Mouse (Mus musculus): ENCODE data around the gene Lrrc73.

Lrrc73 gene

DNA sequence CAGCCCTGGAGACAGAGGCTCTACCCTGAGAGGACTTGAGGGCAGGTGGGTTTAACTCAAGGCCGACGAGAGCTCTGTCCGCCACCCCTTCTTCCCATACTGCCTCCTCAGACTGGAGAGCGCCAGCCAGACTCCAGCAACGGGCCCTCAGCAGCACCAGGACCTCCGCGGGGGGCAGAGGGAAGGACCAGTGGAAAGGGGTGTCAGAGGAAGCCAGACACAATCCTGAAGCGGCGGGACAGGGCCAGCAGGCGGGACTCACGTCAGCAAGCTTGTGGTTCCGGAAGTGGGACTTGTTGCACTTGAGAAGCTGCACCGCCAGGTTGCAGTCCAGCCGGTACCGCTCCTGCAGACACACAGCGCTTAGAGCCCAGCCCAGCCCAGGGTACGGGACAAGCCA, 6.3 kb downstream of the Lrrc73 start:
- DNase-seq (ENCODE audit: low spot score in 2 of 2) = no peak

DNA sequence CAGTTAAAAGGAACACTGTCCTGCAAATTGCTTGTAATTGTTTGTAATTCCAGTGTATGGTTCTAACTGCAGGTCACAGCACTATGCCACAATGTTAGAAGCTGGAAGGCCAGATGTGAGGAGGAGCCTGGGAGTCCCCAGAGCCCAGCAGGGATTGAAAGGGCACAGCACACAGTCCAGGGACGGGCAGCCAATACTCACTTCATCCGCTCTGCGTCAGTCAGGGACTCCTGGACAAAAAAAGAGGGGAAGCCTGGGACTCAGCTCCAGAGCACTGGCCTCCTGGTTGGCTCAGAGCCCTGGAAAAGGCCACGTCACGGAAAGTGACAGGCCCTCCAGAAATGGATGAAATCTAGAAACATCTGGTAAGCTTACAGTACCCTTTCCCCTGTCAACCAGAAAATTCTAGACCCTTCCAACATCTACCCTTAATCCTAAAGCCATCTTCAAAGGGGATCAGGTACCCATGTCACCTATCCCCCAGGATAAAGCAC, 8.9 kb downstream of the Lrrc73 start:
- DNase-seq (ENCODE audit: low spot score in 2 of 2) = no peak

DNA sequence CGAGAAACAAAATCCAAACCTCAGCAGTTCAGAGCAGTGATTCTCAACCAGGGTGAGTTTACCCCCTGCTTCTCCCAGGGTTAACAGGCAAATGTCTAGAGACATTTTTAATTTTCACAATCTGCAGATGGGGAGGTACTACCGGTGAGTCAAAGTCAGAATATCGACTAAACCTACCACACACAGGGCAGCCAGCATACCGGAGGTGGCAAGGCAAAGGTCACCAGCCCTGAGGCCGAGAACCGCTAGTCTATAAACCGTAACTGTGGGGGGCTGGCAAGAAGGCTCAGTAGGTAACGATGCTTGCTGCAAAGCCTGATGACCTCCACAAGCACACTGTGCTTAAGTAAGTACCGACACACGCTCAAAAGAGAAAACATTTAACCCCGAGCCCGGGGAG, 12.2 kb downstream of the Lrrc73 start:
- DNase-seq (ENCODE audit: low spot score in 2 of 2) = no peak

DNA sequence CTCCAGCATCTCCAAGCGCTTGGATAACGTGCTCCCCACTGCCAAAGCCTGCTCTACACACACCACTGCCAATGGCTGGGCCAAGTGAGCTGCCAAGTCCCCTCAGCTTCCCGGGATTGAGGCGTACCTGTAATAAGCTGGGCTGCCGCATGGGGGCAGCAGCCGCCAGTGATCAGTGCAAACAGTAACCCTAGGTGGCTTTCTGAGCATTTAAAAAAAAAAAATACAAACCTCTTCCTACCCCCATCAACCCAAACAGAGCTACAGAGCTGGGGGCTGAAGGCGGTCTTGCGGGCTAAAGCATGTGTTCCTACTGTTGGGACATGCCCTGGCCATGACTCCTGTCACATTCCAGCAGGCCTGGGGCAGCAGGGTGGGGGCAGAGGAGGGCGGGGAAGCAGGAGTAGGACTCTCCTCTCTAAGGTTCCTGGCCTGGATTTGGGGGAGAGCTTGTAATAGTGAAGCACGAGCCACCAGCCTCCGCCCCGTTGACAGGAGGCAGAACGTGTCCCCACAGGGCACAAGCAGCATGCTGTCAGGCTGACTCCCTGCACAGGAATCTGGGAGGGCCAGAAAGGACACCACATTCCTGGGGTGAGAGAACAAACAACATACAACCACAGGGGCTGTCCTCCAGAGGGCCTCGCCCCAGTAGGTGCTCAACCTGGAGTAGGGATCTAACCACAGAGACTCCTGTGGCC, 12.7 kb downstream of the Lrrc73 start:
- peak; percentile 65 to 77 for DNase-seq (ENCODE audit: low spot score in 2 of 2)

DNA sequence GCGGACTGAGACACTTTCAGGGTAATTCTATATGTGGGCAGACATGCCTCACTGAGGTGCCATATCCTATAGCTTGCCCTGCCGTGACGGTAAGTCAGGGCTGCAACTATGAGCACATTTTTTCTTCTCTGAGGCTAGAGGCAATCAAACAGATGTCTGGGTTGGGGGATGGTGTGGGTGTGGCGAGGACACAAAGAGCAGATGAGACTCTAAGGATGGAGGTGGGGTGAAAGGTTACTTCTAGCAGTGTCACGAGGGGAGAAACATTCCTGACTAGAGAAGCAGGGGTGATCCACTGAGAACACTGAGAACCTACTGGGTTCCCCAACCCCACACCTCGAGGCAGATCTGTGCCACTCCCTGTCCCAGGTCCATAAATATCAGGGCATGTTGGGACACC, 13.7 kb downstream of the Lrrc73 start:
- DNase-seq (ENCODE audit: low spot score in 2 of 2) = no peak

DNA sequence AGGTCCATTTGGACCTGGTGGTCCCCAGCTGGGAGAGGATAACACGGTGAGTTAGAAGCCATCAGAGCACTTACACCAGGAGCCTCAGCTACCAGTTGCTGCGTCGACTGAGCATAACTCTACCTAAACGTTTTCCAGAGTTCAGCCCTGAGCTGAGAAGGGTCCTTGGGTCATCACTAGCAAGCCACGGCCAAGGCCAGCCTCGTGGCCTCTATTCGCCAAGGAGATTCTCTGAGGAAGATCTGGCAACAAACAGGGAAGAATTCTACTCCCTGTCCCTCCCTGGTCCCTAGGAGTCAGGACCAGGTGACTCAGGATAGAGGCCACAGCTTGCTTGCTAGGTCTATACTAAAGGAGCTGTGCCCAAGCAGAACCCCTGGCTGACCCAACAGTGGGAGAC, 14.2 kb downstream of the Lrrc73 start:
- no peak for DNase-seq (ENCODE audit: low spot score in 2 of 2)

DNA sequence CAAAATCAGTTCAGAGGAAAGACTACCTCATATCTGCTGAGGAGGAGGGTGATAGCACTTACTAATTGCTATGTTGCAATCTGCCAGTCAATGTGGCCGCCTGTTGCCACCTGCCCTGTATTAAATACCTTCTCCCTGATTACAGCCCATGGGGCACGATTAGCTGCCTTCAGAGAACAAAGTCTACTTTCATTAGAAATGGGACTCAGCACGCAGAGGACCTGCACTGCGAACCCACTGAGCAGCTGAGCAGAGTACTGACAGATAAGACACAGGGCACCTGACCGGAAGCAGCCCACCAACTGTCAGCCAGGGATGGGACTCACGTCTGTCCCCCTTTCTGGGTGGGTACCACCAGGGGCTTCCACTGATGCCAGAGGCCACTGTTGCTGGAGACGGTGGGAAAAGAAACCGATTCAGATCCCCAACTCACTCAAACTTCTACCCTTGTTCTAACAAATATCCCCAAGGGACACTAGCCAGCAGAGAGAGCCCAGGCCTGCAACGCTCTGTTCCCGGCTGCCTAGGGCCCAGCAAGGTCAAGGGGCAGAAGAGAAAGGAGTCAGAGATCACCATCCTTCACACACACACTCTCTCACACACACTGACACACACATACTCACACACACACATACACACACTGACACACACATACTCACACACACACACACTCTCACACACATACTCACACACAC, 14.8 kb downstream of the Lrrc73 start:
- no peak for DNase-seq (ENCODE audit: low spot score in 2 of 2)

DNA sequence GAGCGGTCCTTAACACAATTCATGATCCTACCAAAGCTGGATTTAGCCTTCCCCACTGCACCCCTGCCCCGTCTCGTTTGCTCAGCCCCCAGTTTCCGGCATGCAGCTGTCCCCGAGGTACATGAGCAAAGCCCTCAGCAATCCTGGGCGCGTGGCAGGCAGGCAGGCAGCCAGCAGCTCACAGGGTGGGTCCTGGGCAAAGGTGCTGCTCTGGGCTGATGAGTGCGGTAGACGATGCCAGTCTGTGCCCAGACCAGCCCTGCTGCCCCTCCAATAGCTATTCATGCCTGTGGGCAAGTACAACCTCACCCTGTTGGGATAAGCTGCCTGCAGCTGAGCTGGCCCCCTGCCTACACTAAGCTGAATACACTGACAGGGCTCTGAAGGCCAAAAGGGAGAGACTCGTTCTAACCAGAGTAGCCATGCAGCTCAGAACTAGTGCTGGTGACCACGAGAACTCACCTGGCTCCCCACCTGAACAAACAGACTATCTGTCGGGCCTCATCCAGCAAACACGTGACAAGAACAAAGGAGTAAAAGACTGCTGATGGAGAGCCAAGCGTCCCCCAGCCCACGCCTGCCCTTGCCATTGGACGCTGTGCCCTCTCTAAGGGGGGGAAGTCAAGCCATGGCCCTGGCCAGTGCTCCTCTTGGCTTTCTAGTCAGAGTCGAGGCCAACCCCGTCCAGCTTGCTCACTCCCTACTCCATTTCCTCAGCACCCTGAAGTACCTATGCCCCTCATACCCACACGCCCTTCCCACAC, 16.6 kb downstream of the Lrrc73 start:
- DNase-seq (ENCODE audit: low spot score in 2 of 2) = no peak

DNA sequence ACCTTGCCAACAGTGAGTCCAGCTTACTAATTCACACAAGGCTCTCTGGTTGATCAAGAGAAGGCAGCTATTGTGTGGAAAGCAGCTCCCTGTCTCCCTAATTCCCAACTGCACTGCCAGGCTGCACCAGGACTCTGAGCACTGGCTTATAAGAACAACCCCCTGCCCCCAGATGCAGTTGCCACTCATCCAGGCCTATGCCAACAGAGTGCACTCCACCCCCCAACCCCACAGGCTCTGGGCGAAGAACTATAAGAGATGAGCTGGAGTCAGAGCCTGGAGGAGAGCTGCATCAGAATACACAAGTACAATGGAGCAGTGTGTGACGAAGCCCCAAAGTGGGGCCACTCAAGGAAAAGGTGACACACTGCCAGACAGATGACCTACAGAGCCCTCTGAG, 18.7 kb downstream of the Lrrc73 start:
- no peak for DNase-seq (ENCODE audit: low spot score in 2 of 2)

DNA sequence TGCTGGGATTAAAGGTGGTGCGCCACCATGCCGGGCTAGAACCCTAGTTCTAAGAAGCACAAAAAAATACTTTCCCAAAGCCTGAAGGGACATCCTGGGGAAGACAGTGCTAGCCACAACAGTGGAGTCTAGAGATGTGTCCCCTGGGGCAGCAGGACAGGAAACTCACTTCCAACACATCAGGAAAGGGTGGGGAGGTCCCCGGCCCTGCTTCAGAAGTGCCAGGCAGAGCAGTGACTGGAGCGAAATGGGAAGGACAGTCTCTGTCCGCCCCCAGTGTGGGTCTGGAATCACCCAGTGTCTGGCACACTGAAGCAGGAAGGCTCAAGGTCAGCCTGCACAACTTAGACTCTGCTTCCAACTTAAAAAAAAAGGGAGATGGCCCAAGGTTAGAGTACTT, 19.3 kb downstream of the Lrrc73 start:
- no peak for DNase-seq (ENCODE audit: low spot score in 2 of 2)

DNA sequence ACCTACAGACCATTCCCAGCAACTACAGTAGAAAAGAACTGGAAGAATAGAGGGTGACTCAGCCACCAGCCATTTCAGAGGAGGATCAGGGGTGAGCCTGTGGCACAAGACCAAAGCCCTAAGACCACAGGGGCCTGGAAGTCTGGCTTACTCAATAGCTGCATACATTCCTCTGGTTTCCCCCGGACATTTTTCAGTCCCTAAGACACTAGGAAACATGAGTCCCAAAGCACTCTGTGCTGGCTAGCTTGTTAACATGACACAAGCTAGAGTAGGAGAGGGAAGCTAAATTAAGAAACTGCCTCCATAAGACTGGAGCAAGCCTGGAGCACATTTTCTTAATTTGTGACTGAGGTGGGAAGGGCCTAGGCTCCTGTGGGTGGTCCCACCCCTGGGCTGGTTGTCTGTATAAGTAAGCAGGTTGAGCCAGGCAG, 20.5 kb downstream of the Lrrc73 start:
- DNase-seq (ENCODE audit: low spot score in 2 of 2) = no peak

DNA sequence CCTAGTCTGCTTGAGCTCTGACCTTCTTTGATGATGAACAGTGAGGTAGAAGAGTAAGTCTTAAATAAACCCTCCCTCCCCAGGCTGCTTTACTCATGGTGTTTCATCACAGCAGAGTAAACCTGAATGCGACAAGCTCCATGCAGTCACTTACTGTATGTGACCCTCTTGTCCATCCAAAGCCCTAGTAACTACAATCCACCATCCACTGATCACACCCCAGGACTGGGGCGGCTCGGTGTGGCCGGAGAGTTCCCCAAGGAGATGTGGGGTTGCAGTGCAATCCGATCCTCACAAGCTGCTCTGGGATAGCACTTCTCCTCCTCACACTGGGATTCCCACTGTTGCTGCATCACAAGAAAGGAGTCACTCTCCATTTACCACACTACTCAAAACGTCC, 21.1 kb downstream of the Lrrc73 start:
- no peak for DNase-seq (ENCODE audit: low spot score in 2 of 2)

DNA sequence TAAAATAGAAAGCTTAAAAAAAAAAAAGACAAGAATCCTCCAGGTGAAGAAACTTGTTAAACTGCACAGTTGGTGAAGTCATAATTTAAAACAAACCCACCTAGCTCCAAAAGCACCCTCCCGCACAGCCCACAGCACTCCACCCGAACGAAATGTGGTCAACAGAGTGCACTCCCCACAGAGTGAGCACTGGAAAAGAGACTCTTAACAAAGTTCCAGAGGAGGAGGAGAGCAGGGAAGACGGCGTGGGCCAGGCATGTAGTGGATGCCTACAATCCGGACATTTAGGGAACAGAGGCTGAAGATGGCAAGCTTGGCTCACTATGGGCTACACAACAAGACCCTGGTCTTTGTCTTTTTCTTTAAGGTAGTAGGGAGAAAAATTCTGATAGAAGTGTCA, 21.7 kb downstream of the Lrrc73 start:
- no peak for DNase-seq (ENCODE audit: low spot score in 2 of 2)

DNA sequence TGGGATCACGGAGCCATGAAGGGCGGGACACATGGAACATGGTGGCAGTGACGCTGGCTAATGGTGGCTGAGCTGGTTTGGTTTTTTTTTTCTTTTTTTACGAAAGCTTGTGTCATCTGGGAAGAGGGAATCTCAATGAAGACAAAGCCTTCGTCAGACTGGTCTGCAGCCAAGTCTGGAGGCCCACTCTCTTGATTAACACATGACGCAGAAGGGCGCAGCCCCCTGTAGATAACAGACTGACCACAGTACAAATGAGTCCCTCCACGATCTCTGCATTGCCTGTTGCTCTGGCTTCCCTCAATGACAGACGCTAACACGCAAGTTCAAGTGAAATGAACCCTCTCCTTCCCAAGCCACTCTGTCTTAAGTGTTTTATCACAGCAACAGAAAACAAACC, 22.2 kb downstream of the Lrrc73 start:
- DNase-seq (ENCODE audit: low spot score in 2 of 2) = no peak

DNA sequence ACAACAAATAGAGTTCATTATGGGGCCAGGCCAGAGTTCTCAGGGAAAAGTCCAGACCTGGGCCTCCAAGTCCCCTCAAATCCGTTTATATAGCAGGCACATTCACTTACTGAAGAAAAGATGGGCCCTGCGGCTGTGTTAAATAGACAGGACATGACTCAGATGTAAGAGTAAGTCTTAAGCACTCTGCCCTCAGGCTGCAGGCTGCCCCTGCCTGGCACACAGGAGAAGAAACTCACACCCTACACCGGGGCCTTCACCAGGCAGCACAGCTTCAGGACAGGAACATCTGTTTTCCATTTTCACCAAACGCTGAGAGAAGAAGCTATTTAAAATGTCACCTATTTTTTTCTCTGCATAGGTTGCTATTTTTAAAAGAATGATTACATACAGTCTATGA, 24.3 kb downstream of the Lrrc73 start:
- DNase-seq (ENCODE audit: low spot score in 2 of 2) = no peak

DNA sequence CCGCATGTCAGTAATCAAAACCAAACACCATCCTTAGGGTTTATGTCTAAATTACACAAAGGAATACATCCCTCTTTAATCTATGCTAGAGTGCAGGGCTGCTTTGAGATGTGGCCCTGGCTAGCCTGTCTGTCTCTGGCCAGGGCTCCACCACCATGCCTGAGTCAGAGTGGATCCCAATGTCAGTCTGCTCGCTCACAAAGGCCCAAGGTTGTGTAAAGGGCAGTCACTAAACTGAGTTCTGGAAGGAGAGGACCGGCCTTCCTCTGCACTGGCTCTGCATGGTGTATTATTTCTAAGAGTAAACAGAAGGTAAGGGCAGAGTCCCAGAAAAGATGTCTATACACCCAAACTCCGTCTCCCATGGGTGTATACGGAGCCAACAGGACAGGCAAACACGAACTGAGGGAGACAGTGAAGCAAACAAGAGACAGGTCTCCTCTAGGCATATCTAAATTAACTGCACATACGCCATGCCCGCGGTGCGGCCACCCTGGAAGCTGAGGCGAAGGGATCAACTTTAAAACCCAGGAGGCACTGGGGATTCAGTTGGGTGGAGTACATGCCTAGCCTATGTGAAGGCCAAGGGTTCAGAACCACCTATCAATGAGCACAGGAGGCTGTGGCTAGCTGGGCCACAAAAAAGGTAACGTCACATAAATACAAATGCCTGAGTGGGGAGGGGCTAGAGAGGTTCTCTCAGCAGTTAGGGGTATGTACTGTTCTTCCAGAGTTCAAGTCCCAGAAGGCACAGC, 24.9 kb downstream of the Lrrc73 start:
- no peak for DNase-seq (ENCODE audit: low spot score in 2 of 2)

DNA sequence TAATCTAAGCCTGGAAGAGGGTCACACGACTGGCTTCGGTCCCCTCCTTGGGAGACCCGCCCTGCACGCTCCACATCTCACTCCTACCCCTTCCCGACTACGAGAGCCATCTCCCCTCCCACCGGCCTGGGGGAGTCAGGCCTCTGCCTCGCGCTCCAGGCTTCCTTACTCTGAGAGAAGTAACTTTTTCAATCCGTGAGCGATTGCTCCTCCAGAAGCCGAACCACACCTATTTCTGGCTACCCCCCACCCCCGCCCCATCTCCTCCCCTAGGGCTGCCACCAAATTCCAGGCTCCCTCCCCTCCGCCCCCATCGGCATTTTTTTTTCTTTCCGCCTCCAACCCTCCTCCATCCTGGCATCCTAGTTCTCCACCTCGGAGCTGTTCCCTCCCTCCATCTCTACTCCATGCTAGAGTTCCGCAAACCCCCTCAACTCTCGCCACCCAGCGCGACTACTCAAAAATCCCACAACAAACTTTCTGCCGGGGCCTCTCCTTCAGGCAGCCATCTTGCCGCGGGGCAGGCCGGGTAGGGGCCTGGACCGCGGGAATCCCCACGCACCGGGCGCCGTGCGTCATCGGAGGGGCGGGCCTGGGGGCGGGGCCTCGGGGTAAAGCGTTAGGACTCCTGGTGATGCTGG, 29.3 kb downstream of the Lrrc73 start, which contains the start of gene Tjap1:
TSS of gene Tjap1 (minus strand) at position 544 of the 641 bp plus-strand sequence.
- peak; percentile 71 to 87 for DNase-seq (ENCODE audit: low spot score in 2 of 2)

DNA sequence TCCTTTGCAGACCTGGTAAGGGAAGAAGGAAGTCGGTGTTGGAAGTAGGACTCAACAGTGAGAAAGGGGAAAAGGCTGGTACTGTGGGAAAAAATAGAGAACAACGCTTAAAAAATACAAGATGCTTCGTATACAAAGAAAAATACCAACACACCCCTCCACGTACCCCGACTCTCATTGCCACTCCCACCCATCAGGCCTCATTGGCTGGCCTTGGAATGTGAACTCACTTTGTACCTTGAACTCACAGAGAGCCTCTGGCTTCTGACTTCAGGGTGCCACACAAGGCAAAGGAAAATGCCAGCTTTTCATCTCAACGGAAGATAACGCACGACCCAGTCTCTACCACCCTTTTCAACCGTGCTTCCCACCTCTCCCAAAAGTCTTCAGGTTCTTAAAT, 29.8 kb downstream of the Lrrc73 start:
- no peak for DNase-seq (ENCODE audit: low spot score in 2 of 2)

DNA sequence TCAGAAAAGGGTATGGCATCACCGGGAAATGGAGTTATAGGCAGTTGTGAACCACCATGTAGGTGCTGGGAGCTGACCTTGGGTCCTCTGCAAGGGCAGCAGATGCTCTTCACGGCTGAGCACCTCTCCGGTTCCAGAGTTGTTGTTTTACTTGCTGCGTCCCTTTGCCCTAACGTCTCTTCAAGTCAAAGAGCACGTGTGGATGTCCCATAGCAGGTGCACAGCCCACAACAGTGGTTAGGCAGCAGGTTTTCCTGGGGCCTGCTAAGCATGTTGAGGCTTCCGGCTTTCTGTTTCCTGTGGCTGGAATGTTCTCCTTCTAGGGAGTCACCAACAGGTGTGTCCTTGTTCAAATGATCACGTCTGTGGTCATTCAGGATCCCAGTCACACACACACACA, 30.6 kb downstream of the Lrrc73 start:
- no peak for DNase-seq (ENCODE audit: low spot score in 2 of 2)

DNA sequence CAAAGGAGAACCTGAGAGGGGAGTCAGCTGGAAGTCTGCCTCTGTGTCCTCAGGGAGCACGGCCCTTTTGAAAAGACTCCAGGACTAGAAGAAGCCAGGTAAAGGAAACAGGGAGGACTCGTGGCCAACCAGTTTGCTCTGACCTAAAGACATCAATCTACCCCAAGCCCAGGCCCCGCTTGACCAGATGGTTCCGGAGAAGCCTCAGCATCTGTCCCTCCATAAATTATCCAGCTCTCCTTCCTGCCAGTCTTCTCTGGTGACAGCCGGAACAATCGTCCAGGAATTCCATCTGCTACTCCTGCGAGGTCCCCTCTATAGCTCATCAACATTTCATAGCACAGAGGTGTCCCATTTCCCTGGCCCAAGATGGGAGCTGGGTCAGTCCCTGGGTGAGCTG, 31.3 kb downstream of the Lrrc73 start:
- no peak for DNase-seq (ENCODE audit: low spot score in 2 of 2)

DNA sequence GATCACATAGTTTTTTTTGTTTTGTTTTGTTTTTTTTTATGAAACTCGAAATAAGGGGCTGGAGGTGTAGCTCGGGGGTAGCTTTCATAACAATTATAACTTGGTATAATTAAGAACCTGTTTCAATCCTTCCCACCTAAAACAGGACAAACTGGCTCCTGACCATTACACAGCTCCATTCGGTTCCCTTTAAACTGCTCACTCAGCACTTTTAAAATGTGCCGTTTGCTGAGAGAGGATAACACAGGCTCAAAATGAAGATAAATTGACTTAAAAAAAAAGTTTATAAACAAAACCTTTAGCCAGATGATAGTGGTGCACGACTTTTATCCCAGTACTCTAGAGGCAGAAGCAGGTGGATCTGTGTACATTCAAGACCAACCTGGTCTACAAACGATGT, 32.1 kb downstream of the Lrrc73 start:
- no peak for DNase-seq (ENCODE audit: low spot score in 2 of 2)

Data from spleen, postnatal 10 days (tissue).